Mouse (Mus musculus) thymus, adult 18-20 months (tissue): ENCODE results near the gene Kcmf1.

Experiments
- DNase-seq, 2 experiments: peaks; one replicate each; pipeline ENCODE4 v3.0.0; 2022; ENCODE audit warnings: mixed read lengths in 2 of 2

Gene Kcmf1

GRCm38 (mm10) chr6:72899781-72900681, at the start of gene Kcmf1:
Gene Kcmf1, minus strand, starts transcription at chr6:72899979.
- peak; percentile 61 to 63 for DNase-seq

- DNase-seq, result no peak
Observed at GRCm38 (mm10) chr6:72949161-72949756, 49.5 kb upstream of the Kcmf1 start.

- DNase-seq, result no peak
Observed at GRCm38 (mm10) chr6:72948392-72948791, 48.6 kb upstream of the Kcmf1 start.

- DNase-seq, result no peak
Observed at GRCm38 (mm10) chr6:72947960-72948359, 48.2 kb upstream of the Kcmf1 start.

GRCm38 (mm10) chr6:72940493-72940892, 40.7 kb upstream of the Kcmf1 start:
- DNase-seq, result peak in 1 of 2 experiments; percentile 31

- DNase-seq, result no peak
Observed at GRCm38 (mm10) chr6:72937859-72938258, 38.1 kb upstream of the Kcmf1 start.

- DNase-seq, result no peak
Observed at GRCm38 (mm10) chr6:72937430-72937829, 37.7 kb upstream of the Kcmf1 start.

GRCm38 (mm10) chr6:72932955-72933354, 33.2 kb upstream of the Kcmf1 start:
- DNase-seq, result no peak

- DNase-seq, result no peak
Observed at GRCm38 (mm10) chr6:72931533-72931932, 31.8 kb upstream of the Kcmf1 start.

- DNase-seq, result no peak
Observed at GRCm38 (mm10) chr6:72929795-72930398, 30.1 kb upstream of the Kcmf1 start.

GRCm38 (mm10) chr6:72926755-72927482, 27.1 kb upstream of the Kcmf1 start:
- no peak for DNase-seq

- no peak for DNase-seq
Observed at GRCm38 (mm10) chr6:72926031-72926430, 26.3 kb upstream of the Kcmf1 start.

- DNase-seq, result no peak
Observed at GRCm38 (mm10) chr6:72923381-72923780, 23.6 kb upstream of the Kcmf1 start.

- no peak for DNase-seq
Observed at GRCm38 (mm10) chr6:72921081-72921480, 21.3 kb upstream of the Kcmf1 start.

GRCm38 (mm10) chr6:72918510-72919033, 18.8 kb upstream of the Kcmf1 start:
- DNase-seq, result no peak

GRCm38 (mm10) chr6:72916330-72916729, 16.6 kb upstream of the Kcmf1 start:
- no peak for DNase-seq

- DNase-seq, result no peak
Observed at GRCm38 (mm10) chr6:72914087-72914749, 14.4 kb upstream of the Kcmf1 start.

- no peak for DNase-seq
Observed at GRCm38 (mm10) chr6:72911261-72911660, 11.5 kb upstream of the Kcmf1 start.

GRCm38 (mm10) chr6:72902254-72902990, 2.6 kb upstream of the Kcmf1 start:
- DNase-seq, result peak in 1 of 2 experiments; percentile 11

- DNase-seq, result no peak
Observed at GRCm38 (mm10) chr6:72900952-72901351, 1.2 kb upstream of the Kcmf1 start.

- DNase-seq, result peak; percentile 46 to 50
Observed at GRCm38 (mm10) chr6:72899201-72899780, 488 bp downstream of the Kcmf1 start.
